Mouse (Mus musculus): ENCODE results near the gene Pam. TPM values are rescaled to one million over a fixed set of nuclear protein-coding genes. Genes with fewer than 3 reads are reported as not detected.

Pam gene
- total and polyA plus RNA-seq, 2 experiments: 11.8 to 30.5 TPM

- no peak overlapping the region for H3K4me3 ChIP-seq (ENCODE audit: insufficient read depth, low read depth, low read length)
- no peak overlapping the region for H3K27ac ChIP-seq (replicated peaks; ENCODE audit: insufficient read depth, low read depth, low read length)
- DNase-seq (ENCODE audit: extremely low read depth, low read depth, low spot score): peak; percentile 43
- H3K4me1 ChIP-seq (ENCODE audit: control insufficient read depth, insufficient read depth, low read length): peaks cover 5% of the 10 kb centered on the region; the same call in 1 of the 2 replicates
- H3K36me3 ChIP-seq (ENCODE audit: control insufficient read depth, insufficient read depth, low read length): no peaks in the 10 kb centered on the region
- no peaks in the 10 kb centered on the region for H3K79me2 ChIP-seq (ENCODE audit: control insufficient read depth, insufficient read depth, low read length)
- no peak overlapping the region for H3K9ac ChIP-seq (ENCODE audit: low read depth, low read length)
- H3K27me3 ChIP-seq (ENCODE audit: control insufficient read depth, insufficient read depth, low read length): no peaks in the 10 kb centered on the region
- no peak for TF ChIP-seq CTCF (IDR thresholded peaks at IDR 0.05; ENCODE audit: low read depth, low read length)
- TF ChIP-seq POLR2A (IDR thresholded peaks at IDR 0.05; ENCODE audit: extremely low read depth, insufficient read depth, low read length): no peak
Measured at GRCm38 (mm10) chr1:98128338-98129096, 33.1 kb upstream of the Pam start.

- Histone ChIP-seq H3K4me1 (ENCODE audit: control insufficient read depth, insufficient read depth, low read length) (peaks cover 5% of the 10 kb centered on the region; the same call in 1 of the 2 replicates), H3K4me3 (ENCODE audit: insufficient read depth, low read depth, low read length) (no peak overlapping the region), H3K27me3 (ENCODE audit: control insufficient read depth, insufficient read depth, low read length) (no peaks in the 10 kb centered on the region), H3K79me2 (ENCODE audit: control insufficient read depth, insufficient read depth, low read length) (no peaks in the 10 kb centered on the region), H3K27ac (replicated peaks; ENCODE audit: insufficient read depth, low read depth, low read length) (no peak overlapping the region), H3K36me3 (ENCODE audit: control insufficient read depth, insufficient read depth, low read length) (no peaks in the 10 kb centered on the region), H3K9ac (ENCODE audit: low read depth, low read length) (no peak overlapping the region)
- WGBS: 40% methylated on average over 3 of the region's 3 CpGs
- no peak for DNase-seq (ENCODE audit: extremely low read depth, low read depth, low spot score)
- TF ChIP-seq CTCF (IDR thresholded peaks at IDR 0.05; ENCODE audit: low read depth, low read length) (no peak), POLR2A (IDR thresholded peaks at IDR 0.05; ENCODE audit: extremely low read depth, insufficient read depth, low read length) (no peak)
Measured at GRCm38 (mm10) chr1:98126268-98126667, 30.8 kb upstream of the Pam start.

- H3K79me2 ChIP-seq (ENCODE audit: control insufficient read depth, insufficient read depth, low read length): no peaks in the 10 kb centered on the region
- H3K36me3 ChIP-seq (ENCODE audit: control insufficient read depth, insufficient read depth, low read length): no peaks in the 10 kb centered on the region
- H3K27me3 ChIP-seq (ENCODE audit: control insufficient read depth, insufficient read depth, low read length): no peaks in the 10 kb centered on the region
- no peak overlapping the region for H3K9ac ChIP-seq (ENCODE audit: low read depth, low read length)
- no peak overlapping the region for H3K4me3 ChIP-seq (ENCODE audit: insufficient read depth, low read depth, low read length)
- DNase-seq (ENCODE audit: extremely low read depth, low read depth, low spot score): no peak
- WGBS: 63% methylated on average over 1 of the region's 1 CpGs
- TF ChIP-seq CTCF (IDR thresholded peaks at IDR 0.05; ENCODE audit: low read depth, low read length) (no peak), POLR2A (IDR thresholded peaks at IDR 0.05; ENCODE audit: extremely low read depth, insufficient read depth, low read length) (no peak)
- H3K4me1 ChIP-seq (ENCODE audit: control insufficient read depth, insufficient read depth, low read length): peaks cover 5% of the 10 kb centered on the region; the same call in 1 of the 2 replicates
- no peak overlapping the region for H3K27ac ChIP-seq (replicated peaks; ENCODE audit: insufficient read depth, low read depth, low read length)
Measured at GRCm38 (mm10) chr1:98124727-98125126, 29.3 kb upstream of the Pam start.

GRCm38 (mm10) chr1:98119595-98119994 is 24.1 kb upstream of the Pam start:
- no peaks in the 10 kb centered on the region for H3K79me2 ChIP-seq (ENCODE audit: control insufficient read depth, insufficient read depth, low read length)

GRCm38 (mm10) chr1:98107599-98107998 is 12.2 kb upstream of the Pam start:
- H3K27ac ChIP-seq (replicated peaks; ENCODE audit: insufficient read depth, low read depth, low read length): no peak overlapping the region
- no peak for DNase-seq (ENCODE audit: extremely low read depth, low read depth, low spot score)
- H3K9ac ChIP-seq (ENCODE audit: low read depth, low read length): no peak overlapping the region
- no peaks in the 10 kb centered on the region for H3K36me3 ChIP-seq (ENCODE audit: control insufficient read depth, insufficient read depth, low read length)
- no peaks in the 10 kb centered on the region for H3K27me3 ChIP-seq (ENCODE audit: control insufficient read depth, insufficient read depth, low read length)
- TF ChIP-seq CTCF (IDR thresholded peaks at IDR 0.05; ENCODE audit: low read depth, low read length) (no peak), POLR2A (IDR thresholded peaks at IDR 0.05; ENCODE audit: extremely low read depth, insufficient read depth, low read length) (no peak)
- 62% methylated on average over 2 of the region's 2 CpGs for WGBS
- no peak overlapping the region for H3K4me3 ChIP-seq (ENCODE audit: insufficient read depth, low read depth, low read length)
- H3K79me2 ChIP-seq (ENCODE audit: control insufficient read depth, insufficient read depth, low read length): no peaks in the 10 kb centered on the region
- no peaks in the 10 kb centered on the region for H3K4me1 ChIP-seq (ENCODE audit: control insufficient read depth, insufficient read depth, low read length)

More at GRCm38 (mm10) chr1:98119595-98119994, 24.1 kb upstream of the Pam start:
- Histone ChIP-seq H3K27ac (replicated peaks; ENCODE audit: insufficient read depth, low read depth, low read length) (no peak overlapping the region), H3K36me3 (ENCODE audit: control insufficient read depth, insufficient read depth, low read length) (no peaks in the 10 kb centered on the region), H3K4me1 (ENCODE audit: control insufficient read depth, insufficient read depth, low read length) (no peaks in the 10 kb centered on the region), H3K27me3 (ENCODE audit: control insufficient read depth, insufficient read depth, low read length) (no peaks in the 10 kb centered on the region), H3K9ac (ENCODE audit: low read depth, low read length) (no peak overlapping the region), H3K4me3 (ENCODE audit: insufficient read depth, low read depth, low read length) (no peak overlapping the region)
- DNase-seq (ENCODE audit: extremely low read depth, low read depth, low spot score): no peak
- TF ChIP-seq CTCF (IDR thresholded peaks at IDR 0.05; ENCODE audit: low read depth, low read length) (no peak), POLR2A (IDR thresholded peaks at IDR 0.05; ENCODE audit: extremely low read depth, insufficient read depth, low read length) (no peak)
- 83% methylated on average over 6 of the region's 6 CpGs for WGBS

- no peak overlapping the region for H3K4me3 ChIP-seq (ENCODE audit: insufficient read depth, low read depth, low read length)
- WGBS: 84% methylated on average over 4 of the region's 4 CpGs
- H3K36me3 ChIP-seq (ENCODE audit: control insufficient read depth, insufficient read depth, low read length): no peaks in the 10 kb centered on the region
- TF ChIP-seq CTCF (IDR thresholded peaks at IDR 0.05; ENCODE audit: low read depth, low read length) (no peak), POLR2A (IDR thresholded peaks at IDR 0.05; ENCODE audit: extremely low read depth, insufficient read depth, low read length) (no peak)
- H3K9ac ChIP-seq (ENCODE audit: low read depth, low read length): no peak overlapping the region
- no peak overlapping the region for H3K27ac ChIP-seq (replicated peaks; ENCODE audit: insufficient read depth, low read depth, low read length)
- peaks cover 7% of the 10 kb centered on the region for H3K4me1 ChIP-seq (ENCODE audit: control insufficient read depth, insufficient read depth, low read length)
- DNase-seq (ENCODE audit: extremely low read depth, low read depth, low spot score): no peak
- no peaks in the 10 kb centered on the region for H3K79me2 ChIP-seq (ENCODE audit: control insufficient read depth, insufficient read depth, low read length)
- H3K27me3 ChIP-seq (ENCODE audit: control insufficient read depth, insufficient read depth, low read length): peaks cover 2% of the 10 kb centered on the region; the same call in 1 of the 2 replicates
Measured at GRCm38 (mm10) chr1:98099441-98099840, 4.0 kb upstream of the Pam start.
